Mouse (Mus musculus) CD8-positive naive resting alpha-beta T cell, adult 57 days (primary cell): ENCODE measurements around the gene Gcg. TPM values are rescaled to one million over a fixed set of nuclear protein-coding genes. Genes with fewer than 3 reads are reported as not detected.

Experiments
- total RNA-seq: library from RNA; stranded (reverse); gene quantifications from one replicate; pipeline ENCODE4 v1.2.4, GENCODE M21; 2023

The Gcg gene
- total RNA-seq: not detected

DNA sequence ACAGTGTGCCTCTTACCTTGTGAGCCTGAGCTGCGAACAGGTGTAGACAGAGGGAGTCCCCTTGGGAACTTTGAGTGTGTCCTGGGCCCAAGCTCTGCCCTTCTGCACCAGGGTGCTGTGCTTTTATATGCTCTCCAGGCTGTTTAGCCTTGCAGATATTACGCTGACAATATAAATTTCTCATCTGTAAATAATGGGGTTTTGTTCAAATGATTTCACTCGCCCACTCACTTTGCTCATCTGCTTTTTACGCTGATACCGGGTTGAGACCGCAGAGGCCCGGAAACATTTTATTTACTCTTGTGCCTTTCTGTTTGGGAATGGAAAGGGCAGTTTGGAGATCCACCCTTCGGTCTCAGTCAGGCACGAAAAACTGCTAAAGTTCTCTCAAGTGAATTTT lies at the start of gene Gcg:
Gene Gcg, minus strand, starts transcription at position 101 of the 400 bp plus-strand sequence.

Other genes starting within 250 kb of the Gcg start
- gene Dpp4, start 71.4 kb downstream of the Gcg start, total RNA-seq: 135 TPM
- gene Fap, start 90.4 kb upstream of the Gcg start, total RNA-seq: 1.2 TPM
- 13.0 TPM for gene Ifih1, start 162.6 kb upstream of the Gcg start, total RNA-seq
- gene Gca, start 180.6 kb upstream of the Gcg start, total RNA-seq: 0.24 TPM